Mouse (Mus musculus) intestine, embryonic 14.5 days (tissue): Measurements from ENCODE around the gene Slc25a35. TPM values are rescaled to one million over a fixed set of nuclear protein-coding genes. Genes with fewer than 3 reads are reported as not detected.
"Not testable (repeated sequence)": the region's sequence is repeated elsewhere in the genome, so short reads cannot be mapped to it uniquely, and the experiment has no call there.

ENCODE experiments used
- ATAC-seq: fragments of 200-750 bp; cut with Nextera tagmentation; replicated peaks from 2 replicates; pipeline ENCODE4 v1.8.0; 2017; ENCODE audit warnings: low read depth, moderate number of reproducible peaks, moderate TSS enrichment, moderate library complexity; ENCODE audit not compliant: low FRiP score, low TSS enrichment
- DNase-seq: peaks from one replicate; pipeline ENCODE4 v3.0.0-alpha.2; 2018; ENCODE audit warnings: low spot score
- H3K27ac ChIP-seq: fragments of 300-500 bp; sonication (generic); 2 replicates; pipeline ENCODE4 v1.5.1; 2014; ENCODE audit warnings: low read depth, mild to moderate bottlenecking, control low read depth
- H3K27me3 ChIP-seq: fragments of 300-500 bp; sonication (generic); replicated peaks from 2 replicates; pipeline ENCODE4 v1.6.1; 2014; ENCODE audit warnings: low read length, control low read depth; ENCODE audit not compliant: control insufficient read depth, insufficient read depth
- H3K36me3 ChIP-seq: fragments of 300-500 bp; sonication (generic); 2 replicates; pipeline ENCODE4 v1.6.1; 2014; ENCODE audit warnings: low read length, control low read depth; ENCODE audit not compliant: control insufficient read depth, insufficient read depth
- H3K4me1 ChIP-seq: fragments of 300-500 bp; sonication (generic); replicated peaks from 2 replicates; pipeline ENCODE4 v1.6.1; 2014; ENCODE audit warnings: low read length, control low read depth, mixed read lengths; ENCODE audit not compliant: control insufficient read depth, insufficient read depth
- H3K4me2 ChIP-seq: fragments of 300-500 bp; sonication (generic); 2 replicates; pipeline ENCODE4 v1.6.1; 2014; ENCODE audit warnings: low read length
- H3K4me3 ChIP-seq: fragments of 300-500 bp; sonication (generic); 2 replicates; pipeline ENCODE4 v1.5.1; 2014; ENCODE audit warnings: low read depth, low read length, control low read depth, mixed read lengths
- H3K9ac ChIP-seq: fragments of 300-500 bp; sonication (generic); 2 replicates; pipeline ENCODE4 v1.6.1; 2014; ENCODE audit warnings: mild to moderate bottlenecking, low read length
- H3K9me3 ChIP-seq: fragments of 300-500 bp; sonication (generic); 2 replicates; pipeline ENCODE4 v1.6.1; 2016; ENCODE audit warnings: low read length, control low read depth; ENCODE audit not compliant: control insufficient read depth
- WGBS: fragments of 180-500 bp; shearing (Covaris S2); extraction: QIAGEN DNeasy Blood & Tissue Kit; methylation state at CpG from one replicate; pipeline ENCODE4 v1.1.7; 2014; 5-methylcytosine and 5-hydroxymethylcytosine counted together
- polyA plus RNA-seq: library from polyadenylated mRNA; unstranded; fragments of >200 nt; fragmentation: Nextera tagmentation; extraction: Ambion mirVana; gene quantifications from 2 replicates; pipeline ENCODE4 v1.2.1, GENCODE M21; 2014

The Slc25a35 gene
- polyA plus RNA-seq, 1 experiment from 2014 or later = 3.0 TPM

DNA sequence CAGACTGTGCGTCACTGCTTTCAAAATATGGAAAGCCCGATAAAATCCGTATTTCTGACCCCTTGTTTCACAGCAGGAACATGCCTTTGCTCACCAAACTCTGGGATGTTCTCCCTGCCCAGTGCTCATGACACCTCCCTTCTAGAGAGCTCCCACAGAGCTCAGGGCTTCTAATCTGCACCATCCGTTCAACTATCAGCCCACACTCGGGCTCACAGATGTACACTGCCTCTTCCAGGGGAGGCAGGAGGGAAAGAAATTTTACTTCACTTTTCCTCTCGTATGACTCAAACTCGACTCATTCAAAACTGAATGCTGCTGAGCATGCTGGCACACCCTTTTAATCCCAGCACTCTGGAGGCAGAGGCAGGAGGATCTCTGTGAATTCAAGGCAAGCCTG is 37.3 kb downstream of the Slc25a35 start:
- DNase-seq = no peak
- 82% methylated on average over 7 of the region's 7 CpGs for WGBS
- Histone ChIP-seq H3K9ac (no peak overlapping the region), H3K27me3 (no peaks in the 10 kb centered on the region), H3K27ac (no peak overlapping the region), H3K4me2 (no peak overlapping the region), H3K4me3 (no peak overlapping the region), H3K4me1 (peaks cover 9% of the 10 kb centered on the region; the same call in 1 of the 2 replicates), H3K36me3 (peaks cover 43% of the 10 kb centered on the region), H3K9me3 (no peaks in the 10 kb centered on the region)
- no peak for ATAC-seq

DNA sequence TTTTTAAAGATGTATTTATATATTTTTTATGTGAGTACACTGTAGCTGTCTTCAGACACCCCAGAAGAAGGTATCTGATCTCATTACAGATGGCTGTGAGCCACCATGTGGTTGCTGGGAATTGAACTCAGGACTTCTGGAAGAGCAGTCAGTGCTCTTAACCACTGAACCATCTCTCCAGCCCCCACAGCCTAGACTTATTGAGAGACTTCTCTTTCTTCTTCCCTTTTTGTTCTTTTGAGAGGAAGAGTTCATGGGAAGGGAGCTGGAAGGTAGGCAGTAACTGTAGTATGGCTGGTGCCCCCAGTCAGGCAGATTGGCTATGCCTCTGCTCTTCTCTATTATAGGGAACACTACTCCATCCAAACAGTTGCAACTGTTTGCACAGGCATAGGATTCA is 38.6 kb downstream of the Slc25a35 start:
- not testable (repeated sequence) for H3K9ac ChIP-seq, H3K27me3 ChIP-seq, H3K4me2 ChIP-seq, H3K9me3 ChIP-seq, H3K4me3 ChIP-seq, ATAC-seq, H3K27ac ChIP-seq, DNase-seq
- H3K4me1 ChIP-seq = peaks cover 11% of the 10 kb centered on the region; the same call in 1 of the 2 replicates
- peaks cover 29% of the 10 kb centered on the region for H3K36me3 ChIP-seq

- peak; percentile 86 for ATAC-seq
- peak within 1 kb of the TSS; percentile 94 for H3K4me3 ChIP-seq
- peaks cover 13% of the 10 kb centered on the region; the same call in 1 of the 2 replicates for H3K4me1 ChIP-seq
- H3K27me3 ChIP-seq = no peaks in the 10 kb centered on the region
- H3K9ac ChIP-seq = peak within 1 kb of the TSS; percentile 85
- peak within 1 kb of the TSS; percentile 74 for H3K27ac ChIP-seq
- peak within 1 kb of the TSS; percentile 80 for H3K4me2 ChIP-seq
- DNase-seq = peak; percentile 98
- WGBS = 9% methylated on average over 38 of the region's 38 CpGs
- peaks cover 11% of the 10 kb centered on the region for H3K36me3 ChIP-seq
- no peaks in the 10 kb centered on the region for H3K9me3 ChIP-seq
Observed at GRCm38 (mm10) chr11:69008182-69009121, 40.5 kb downstream of the Slc25a35 start, which contains the start of gene Pfas. Gene Pfas (minus strand): TSS chr11:69008460.

DNA sequence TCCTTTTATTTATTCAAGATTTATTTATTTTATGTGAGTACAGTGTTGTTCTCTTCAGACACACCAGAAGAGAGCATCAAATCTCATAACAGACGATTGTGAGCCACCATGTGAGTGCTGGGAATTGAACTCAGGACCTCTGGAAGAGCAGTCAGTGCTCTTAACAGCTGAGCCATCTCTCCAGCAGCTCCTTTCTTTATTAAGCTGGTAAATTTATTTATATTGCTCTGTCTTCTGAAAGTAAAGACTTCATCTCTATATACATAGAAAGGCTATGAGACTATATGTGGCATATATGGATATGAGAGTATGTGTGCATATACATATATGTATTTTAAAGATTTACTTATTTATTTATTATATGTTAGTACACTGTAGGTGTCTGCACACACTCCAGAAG is 41.6 kb downstream of the Slc25a35 start:
- Histone ChIP-seq H3K27me3 (no peaks in the 10 kb centered on the region), H3K4me2 (no peak overlapping the region), H3K36me3 (0 out of 2 replicates have a peak, but pooled peaks cover 4% of the 10 kb centered on the region), H3K27ac (no peak overlapping the region), H3K9ac (no peak overlapping the region), H3K4me3 (no peak overlapping the region), H3K9me3 (no peaks in the 10 kb centered on the region), H3K4me1 (peaks cover 13% of the 10 kb centered on the region; the same call in 1 of the 2 replicates)
- WGBS = 94% methylated on average over 1 of the region's 1 CpGs
- DNase-seq (no peak), ATAC-seq (no peak)

GRCm38 (mm10) chr11:69010400-69011323 is 42.7 kb downstream of the Slc25a35 start:
- DNase-seq = no peak
- H3K9ac ChIP-seq = no peak overlapping the region
- H3K36me3 ChIP-seq = no peaks in the 10 kb centered on the region
- no peaks in the 10 kb centered on the region for H3K9me3 ChIP-seq
- WGBS = 91% methylated on average over 15 of the region's 15 CpGs
- H3K27ac ChIP-seq = no peak overlapping the region
- H3K4me1 ChIP-seq = peaks cover 13% of the 10 kb centered on the region; the same call in 1 of the 2 replicates
- ATAC-seq = no peak
- no peak overlapping the region for H3K4me2 ChIP-seq
- H3K27me3 ChIP-seq = no peaks in the 10 kb centered on the region
- no peak overlapping the region for H3K4me3 ChIP-seq

DNA sequence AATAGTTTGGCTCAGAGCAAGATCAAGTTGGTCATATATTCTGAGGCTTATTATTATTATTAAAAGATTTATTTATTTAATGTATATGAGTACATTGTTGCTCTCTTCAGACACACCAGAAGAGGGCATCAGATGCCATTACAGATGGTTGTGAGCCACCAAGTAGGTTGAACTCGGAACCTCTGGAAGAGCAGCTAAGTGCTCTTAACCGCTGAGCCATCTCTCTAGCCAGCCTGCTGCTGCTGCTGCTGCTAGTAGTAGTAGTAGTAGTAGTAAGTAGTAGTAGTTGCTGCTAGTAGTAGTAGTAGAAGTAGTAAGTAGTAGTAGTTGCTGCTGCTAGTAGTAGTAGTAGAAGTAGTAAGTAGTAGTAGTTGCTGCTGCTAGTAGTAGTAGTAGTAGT is 43.5 kb downstream of the Slc25a35 start:
- ATAC-seq, H3K27me3 ChIP-seq, DNase-seq, H3K36me3 ChIP-seq, H3K9me3 ChIP-seq: not testable (repeated sequence)
- WGBS = 72% methylated on average over 2 of the region's 2 CpGs
- Histone ChIP-seq H3K4me3 (peak overlapping the region; percentile 66), H3K9ac (peak overlapping the region; percentile 65; the same call in 1 of the 2 replicates), H3K4me2 (peak overlapping the region; percentile 92), H3K27ac (peak overlapping the region; percentile 92), H3K4me1 (peaks cover 13% of the 10 kb centered on the region; the same call in 1 of the 2 replicates)

GRCm38 (mm10) chr11:69012071-69012601 is 44.2 kb downstream of the Slc25a35 start:
- H3K36me3 ChIP-seq = no peaks in the 10 kb centered on the region
- peak overlapping the region; percentile 92 for H3K4me2 ChIP-seq
- 0 out of 2 replicates have a peak, but pooled peaks have one; percentile 29 for ATAC-seq
- H3K9me3 ChIP-seq = no peaks in the 10 kb centered on the region
- H3K4me3 ChIP-seq = peak overlapping the region; percentile 66
- H3K27me3 ChIP-seq = no peaks in the 10 kb centered on the region
- H3K4me1 ChIP-seq = peaks cover 19% of the 10 kb centered on the region
- peak; percentile 88 for DNase-seq
- H3K27ac ChIP-seq = peak overlapping the region; percentile 92
- H3K9ac ChIP-seq = peak overlapping the region; percentile 65
- 2% methylated on average over 18 of the region's 18 CpGs for WGBS
